Mouse (Mus musculus) adrenal gland, postnatal 36 days (tissue): ENCODE data around the gene Ngb. TPM values are rescaled to one million over a fixed set of nuclear protein-coding genes. Genes with fewer than 3 reads are reported as not detected.

Source experiments
- DNase-seq, 2 experiments: peaks; one replicate each; pipeline ENCODE4 v3.0.0; 2021; ENCODE audit warnings: mixed read lengths in 1 of 2
- total RNA-seq, 2 experiments: library from RNA; stranded (reverse); gene quantifications; 2 replicates each; pipeline ENCODE4 v1.2.3; 2021

Ngb gene
- total RNA-seq, 2 experiments from 2014 or later = 1.1 to 1.2 TPM

- no peak for DNase-seq
Observed at GRCm38 (mm10) chr12:87091916-87092315, 10.4 kb downstream of the Ngb start.

- DNase-seq = no peak
Observed at GRCm38 (mm10) chr12:87089701-87090100, 12.6 kb downstream of the Ngb start.

GRCm38 (mm10) chr12:87089255-87089654 is 13.1 kb downstream of the Ngb start:
- no peak for DNase-seq

- DNase-seq = no peak
Observed at GRCm38 (mm10) chr12:87088331-87088730, 14.0 kb downstream of the Ngb start.

GRCm38 (mm10) chr12:87087236-87087635 is 15.1 kb downstream of the Ngb start:
- DNase-seq = no peak

DNA sequence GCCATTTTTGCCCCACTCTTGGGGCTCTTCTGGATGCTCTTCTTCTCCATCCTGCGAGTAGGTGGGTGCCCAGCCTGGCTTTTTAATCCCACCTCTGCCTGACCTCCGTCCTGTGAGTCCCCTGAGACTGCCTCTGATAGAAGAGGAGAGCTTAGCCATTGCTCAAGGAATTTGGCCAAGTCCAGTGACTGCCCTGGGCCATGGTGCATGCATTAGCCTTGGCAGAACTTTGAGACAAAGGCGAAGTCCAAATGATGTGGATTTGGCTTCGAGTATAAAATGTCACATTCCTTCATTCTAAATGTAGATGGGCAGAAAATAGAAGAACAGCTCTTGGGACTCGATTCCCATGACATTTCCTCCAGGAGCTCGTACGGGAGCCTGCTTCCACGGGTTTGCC is 19.5 kb downstream of the Ngb start:
- no peak for DNase-seq

DNA sequence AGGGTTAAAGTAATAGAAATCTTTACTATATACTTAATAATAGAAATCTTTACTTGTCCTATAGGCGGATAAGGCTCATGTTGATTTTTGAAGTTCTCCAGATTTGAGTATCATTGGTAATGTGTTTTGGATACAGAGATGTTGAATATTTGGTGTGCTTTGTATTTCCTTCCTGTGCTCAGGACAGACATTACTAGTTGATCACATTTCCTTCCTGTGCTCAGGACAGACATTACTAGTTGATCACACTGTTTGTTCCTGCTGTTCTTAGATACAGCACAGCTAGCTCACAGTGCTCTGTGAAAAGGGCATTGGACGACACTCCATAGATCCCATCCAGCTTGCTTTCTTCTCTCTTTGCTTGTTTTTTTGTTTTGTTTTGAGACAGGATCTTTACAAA is 25.7 kb downstream of the Ngb start:
- DNase-seq = no peak

- no peak for DNase-seq
Observed at GRCm38 (mm10) chr12:87070520-87070919, 31.8 kb downstream of the Ngb start.

GRCm38 (mm10) chr12:87066429-87066828 is 35.9 kb downstream of the Ngb start:
- no peak for DNase-seq

GRCm38 (mm10) chr12:87065446-87065845 is 36.9 kb downstream of the Ngb start:
- no peak for DNase-seq

GRCm38 (mm10) chr12:87057066-87057465 is 45.3 kb downstream of the Ngb start:
- peak; percentile 18 to 32 for DNase-seq

DNA sequence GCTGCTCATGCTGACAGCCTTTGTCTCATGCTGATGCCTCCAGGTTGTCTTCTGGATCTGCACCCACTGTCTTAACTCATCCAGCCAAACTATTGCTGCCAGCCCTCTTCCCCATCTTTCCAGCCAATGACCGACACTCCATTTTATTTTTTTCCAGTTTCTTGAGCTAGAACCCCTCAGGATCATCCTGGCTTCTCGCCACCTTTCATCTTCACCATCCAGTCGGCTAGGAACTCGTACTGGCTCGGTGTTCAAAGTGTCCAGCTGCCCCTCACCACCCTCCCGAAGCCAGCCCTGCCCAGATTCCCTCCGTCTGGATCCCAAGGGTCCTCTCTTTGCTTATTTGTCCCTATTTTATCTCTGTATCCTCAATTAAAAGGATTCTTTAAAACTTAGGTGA is 47.5 kb downstream of the Ngb start:
- no peak for DNase-seq

DNA sequence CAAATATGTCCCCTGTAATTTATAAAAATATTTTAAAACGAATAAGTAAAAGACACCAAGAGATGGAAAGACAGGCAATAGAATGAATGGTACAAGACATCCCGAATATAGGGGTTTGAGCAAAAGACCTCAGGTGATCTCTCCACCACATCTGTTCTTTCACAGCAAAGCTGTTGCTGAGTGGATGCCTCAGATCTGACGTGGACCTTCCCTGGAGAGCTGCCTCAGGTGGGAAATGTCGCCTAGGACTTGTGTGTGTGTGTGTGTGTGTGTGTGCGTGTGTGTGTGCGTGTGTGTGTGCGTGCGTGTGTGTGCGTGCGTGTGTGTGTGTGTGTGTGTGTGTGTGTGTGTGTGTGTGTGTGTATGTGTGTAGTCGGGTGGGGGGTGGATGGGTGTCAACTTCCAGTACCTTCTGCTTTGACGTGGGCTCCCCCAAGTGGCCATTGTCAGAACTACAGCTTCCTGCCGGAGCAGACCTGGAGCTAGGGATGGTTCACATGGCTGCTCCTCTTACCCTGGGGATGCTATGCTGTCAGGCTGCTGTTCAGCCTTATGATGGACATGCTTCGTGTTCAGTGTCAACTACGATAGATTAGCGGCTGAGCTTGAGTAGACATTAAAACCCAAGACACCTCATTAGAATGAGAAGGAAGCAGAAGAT is 49.5 kb downstream of the Ngb start:
- peak; percentile 85 to 88 for DNase-seq

DNA sequence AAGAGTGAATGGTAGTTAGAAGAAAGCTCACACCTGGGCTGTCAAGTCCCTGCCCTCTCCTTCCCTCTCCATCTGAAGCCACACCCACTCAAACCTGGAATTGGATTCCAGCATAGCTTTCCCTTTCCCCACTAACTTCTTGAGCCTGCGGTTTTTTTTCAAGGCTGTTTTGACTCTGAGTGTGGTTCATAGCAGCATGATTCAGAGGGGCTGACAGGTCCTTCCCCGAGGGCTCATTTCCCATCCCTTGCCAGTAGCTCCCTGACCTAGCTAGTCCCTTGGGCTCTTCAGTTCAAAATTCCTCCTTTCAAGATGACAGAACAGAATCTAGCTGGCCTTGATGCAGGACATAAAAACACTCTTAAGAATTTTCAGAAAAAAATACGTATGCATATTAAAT is 54.8 kb downstream of the Ngb start:
- DNase-seq = no peak

Other genes starting within 250 kb of the Ngb start
- 10 to 100 TPM; 47.3 to 64.5 TPM for gene Irf2bpl, start 217.7 kb downstream of the Ngb start, total RNA-seq
- 10 to 100 TPM; 24.4 to 24.7 TPM for gene Cipc, start 155.5 kb downstream of the Ngb start, total RNA-seq
- under 1 TPM; 0.49 to 0.60 TPM for gene Zdhhc22, start 112.1 kb downstream of the Ngb start, total RNA-seq
- 1 to 10 TPM; 1.0 to 1.3 TPM for gene Tmem63c, start 81.2 kb downstream of the Ngb start, total RNA-seq
- gene Gstz1, start 44.6 kb upstream of the Ngb start, total RNA-seq = 100 to 1,000 TPM; 103 to 114 TPM
- 10 to 100 TPM; 14.0 to 15.6 TPM for gene Pomt2, start 45.4 kb upstream of the Ngb start, total RNA-seq
- gene Samd15, start 97.2 kb upstream of the Ngb start, total RNA-seq = 1 to 10 TPM; 1.6 to 2.0 TPM
- 10 to 100 TPM; 28.6 to 35.0 TPM for gene Tmed8, start 97.9 kb upstream of the Ngb start, total RNA-seq
- gene Noxred1, start 136.2 kb upstream of the Ngb start, total RNA-seq = under 1 TPM; 0.33 to 0.66 TPM
- 10 to 100 TPM; 34.4 to 37.4 TPM for gene Vipas39, start 163.7 kb upstream of the Ngb start, total RNA-seq
- gene Ahsa1, start 163.9 kb upstream of the Ngb start, total RNA-seq = 100 to 1,000 TPM; 154 to 214 TPM
- gene Ism2, start 197.2 kb upstream of the Ngb start, total RNA-seq = under 1 TPM; 0.13 to 0.17 TPM